Mouse (Mus musculus) olfactory bulb, adult 2 months (tissue): Measurements from ENCODE around the gene Rtkn2. TPM values are rescaled to one million over a fixed set of nuclear protein-coding genes. Genes with fewer than 3 reads are reported as not detected.

Experiments
- H3K27ac ChIP-seq: fragments of 200-500 bp; 2 replicates; pipeline ENCODE4 v1.5.1; 2012; ENCODE audit warnings: low read depth, low read length; ENCODE audit not compliant: insufficient read depth
- H3K4me1 ChIP-seq: fragments of 200-500 bp; 2 replicates; pipeline ENCODE4 v1.6.1; 2012; ENCODE audit warnings: low read length; ENCODE audit not compliant: control insufficient read depth, insufficient read depth
- H3K4me3 ChIP-seq: fragments of 200-500 bp; 2 replicates; pipeline ENCODE4 v1.5.1; 2012; ENCODE audit warnings: mild to moderate bottlenecking, low read depth, low read length, moderate library complexity; ENCODE audit not compliant: insufficient read depth
- CTCF ChIP-seq: fragments of 200-500 bp; IDR thresholded peaks from 2 replicates; pipeline ENCODE4 v1.5.1; 2012; ENCODE audit warnings: low read depth, mild to moderate bottlenecking, low read length, moderate library complexity; ENCODE audit not compliant: insufficient read depth
- POLR2A ChIP-seq: fragments of 200-500 bp; IDR thresholded peaks from 2 replicates; pipeline ENCODE4 v1.6.1; 2012; ENCODE audit warnings: mild to moderate bottlenecking, low read depth, low read length, moderate library complexity; ENCODE audit not compliant: insufficient read depth
- WGBS: fragments of 180-500 bp; shearing (Covaris S2); methylation state at CpG from one replicate; pipeline ENCODE4 v1.1.7; 2018; 5-methylcytosine and 5-hydroxymethylcytosine counted together
- polyA plus RNA-seq: library from polyadenylated mRNA; stranded (reverse); fragments of >200 nt; gene quantifications from 2 replicates; pipeline ENCODE4 v1.2.4, GENCODE M21; 2012; ENCODE audit warnings: low replicate concordance; ENCODE audit not compliant: missing spikeins, insufficient read depth, insufficient read length

The Rtkn2 gene
- polyA plus RNA-seq, 1 experiment = not detected

- H3K4me3 ChIP-seq = no peak overlapping the region
- 95% methylated on average over 12 of the region's 12 CpGs for WGBS
- H3K27ac ChIP-seq = no peak overlapping the region
- TF ChIP-seq CTCF = no peak
- no peak for TF ChIP-seq POLR2A
- H3K4me1 ChIP-seq = no peaks in the 10 kb centered on the region
Measured at GRCm38 (mm10) chr10:68074291-68074690, 94.9 kb downstream of the Rtkn2 start.

GRCm38 (mm10) chr10:68075181-68075580 lies 95.8 kb downstream of the Rtkn2 start:
- Histone ChIP-seq H3K27ac (no peak overlapping the region), H3K4me1 (no peaks in the 10 kb centered on the region), H3K4me3 (no peak overlapping the region)
- 86% methylated on average over 5 of the region's 5 CpGs for WGBS
- no peak for TF ChIP-seq CTCF
- no peak for TF ChIP-seq POLR2A

GRCm38 (mm10) chr10:68078708-68079107 lies 99.3 kb downstream of the Rtkn2 start:
- no peaks in the 10 kb centered on the region for H3K4me1 ChIP-seq
- no peak overlapping the region for H3K27ac ChIP-seq
- H3K4me3 ChIP-seq = no peak overlapping the region
- TF ChIP-seq CTCF (no peak), POLR2A (no peak)
- 97% methylated on average over 3 of the region's 3 CpGs for WGBS

GRCm38 (mm10) chr10:68079910-68080670 lies 100.7 kb downstream of the Rtkn2 start:
- 93% methylated on average over 10 of the region's 10 CpGs for WGBS
- H3K27ac ChIP-seq = no peak overlapping the region
- no peak for TF ChIP-seq CTCF

GRCm38 (mm10) chr10:68081712-68082111 lies 102.3 kb downstream of the Rtkn2 start:
- 71% methylated on average over 6 of the region's 6 CpGs for WGBS
- no peak for TF ChIP-seq CTCF
- no peak for TF ChIP-seq POLR2A
- H3K4me1 ChIP-seq = no peaks in the 10 kb centered on the region
- no peak overlapping the region for H3K4me3 ChIP-seq
- H3K27ac ChIP-seq = no peak overlapping the region

More at GRCm38 (mm10) chr10:68079910-68080670, 100.7 kb downstream of the Rtkn2 start:
- Histone ChIP-seq H3K4me1 (no peaks in the 10 kb centered on the region), H3K4me3 (no peak overlapping the region)

GRCm38 (mm10) chr10:68085574-68085973 lies 106.2 kb downstream of the Rtkn2 start:
- WGBS = 87% methylated on average over 4 of the region's 4 CpGs
- no peak for TF ChIP-seq POLR2A

GRCm38 (mm10) chr10:68086973-68087372 lies 107.6 kb downstream of the Rtkn2 start:
- no peak for TF ChIP-seq POLR2A
- no peak for TF ChIP-seq CTCF
- 87% methylated on average over 4 of the region's 4 CpGs for WGBS
- Histone ChIP-seq H3K4me3 (no peak overlapping the region), H3K4me1 (no peaks in the 10 kb centered on the region), H3K27ac (no peak overlapping the region)

More at GRCm38 (mm10) chr10:68085574-68085973, 106.2 kb downstream of the Rtkn2 start:
- H3K4me3 ChIP-seq = no peak overlapping the region
- no peak overlapping the region for H3K27ac ChIP-seq
- no peaks in the 10 kb centered on the region for H3K4me1 ChIP-seq

- TF ChIP-seq CTCF (no peak), POLR2A (no peak)
- no peaks in the 10 kb centered on the region for H3K4me1 ChIP-seq
- H3K4me3 ChIP-seq = no peak overlapping the region
- 92% methylated on average over 3 of the region's 3 CpGs for WGBS
- H3K27ac ChIP-seq = no peak overlapping the region
Measured at GRCm38 (mm10) chr10:68087722-68088121, 108.4 kb downstream of the Rtkn2 start.

GRCm38 (mm10) chr10:68089435-68090196 lies 110.2 kb downstream of the Rtkn2 start:
- 80% methylated on average over 15 of the region's 15 CpGs for WGBS
- TF ChIP-seq CTCF (no peak), POLR2A (no peak)
- Histone ChIP-seq H3K27ac (no peak overlapping the region), H3K4me3 (no peak overlapping the region), H3K4me1 (no peaks in the 10 kb centered on the region)

- TF ChIP-seq CTCF = no peak
- TF ChIP-seq POLR2A = no peak
- 60% methylated on average over 4 of the region's 4 CpGs for WGBS
- no peak overlapping the region for H3K27ac ChIP-seq
Measured at GRCm38 (mm10) chr10:68090197-68090535, 110.8 kb downstream of the Rtkn2 start.

More at GRCm38 (mm10) chr10:68090197-68090535, 110.8 kb downstream of the Rtkn2 start:
- no peaks in the 10 kb centered on the region for H3K4me1 ChIP-seq
- no peak overlapping the region for H3K4me3 ChIP-seq
